Mouse (Mus musculus) midbrain, embryonic 15.5 days (tissue): ENCODE data around the gene Dbi. TPM values are rescaled to one million over a fixed set of nuclear protein-coding genes. Genes with fewer than 3 reads are reported as not detected.
A peak's percentile ranks its signal among the peaks of the same experiment; 100 is the strongest.

Experiments
- ATAC-seq: fragments of 200-750 bp; cut with Nextera tagmentation; replicated peaks from 2 replicates; pipeline ENCODE4 v1.8.0; 2017; ENCODE audit warnings: moderate TSS enrichment
- H3K27ac ChIP-seq: fragments of 300-500 bp; sonication (generic); 2 replicates; pipeline ENCODE4 v1.5.1; 2015; ENCODE audit warnings: mild to moderate bottlenecking, inconsistent platforms
- H3K27me3 ChIP-seq: fragments of 300-500 bp; sonication (generic); replicated peaks from 2 replicates; pipeline ENCODE4 v1.6.1; 2015; ENCODE audit warnings: inconsistent platforms
- H3K36me3 ChIP-seq: fragments of 300-500 bp; sonication (generic); replicated peaks from 2 replicates; pipeline ENCODE4 v1.6.1; 2015; ENCODE audit warnings: inconsistent platforms
- H3K4me1 ChIP-seq: fragments of 300-500 bp; sonication (generic); 2 replicates; pipeline ENCODE4 v1.6.1; 2015; ENCODE audit warnings: inconsistent platforms
- H3K4me2 ChIP-seq: fragments of 300-500 bp; sonication (generic); 2 replicates; pipeline ENCODE4 v1.6.1; 2015; ENCODE audit warnings: inconsistent platforms, mild to moderate bottlenecking, moderate library complexity
- H3K4me3 ChIP-seq: fragments of 300-500 bp; sonication (generic); 2 replicates; pipeline ENCODE4 v1.5.1; 2015; ENCODE audit warnings: mild to moderate bottlenecking, inconsistent platforms
- H3K9ac ChIP-seq: fragments of 300-500 bp; sonication (generic); 2 replicates; pipeline ENCODE4 v1.6.1; 2015; ENCODE audit warnings: mild to moderate bottlenecking, inconsistent platforms
- H3K9me3 ChIP-seq: fragments of 300-500 bp; sonication (generic); 2 replicates; pipeline ENCODE4 v1.6.1; 2016; ENCODE audit warnings: inconsistent platforms
- whole genome bisulfite sequencing: fragments of 180-500 bp; shearing (Covaris S2); methylation state at CpG from one replicate; pipeline ENCODE4 v1.1.7; 2015; ENCODE audit warnings: mixed read lengths; 5-methylcytosine and 5-hydroxymethylcytosine counted together
- polyA plus RNA-seq: library from polyadenylated mRNA; unstranded; fragments of >200 nt; fragmentation: Nextera tagmentation; extraction: Ambion mirVana; gene quantifications from 2 replicates; pipeline ENCODE4 v1.2.1, GENCODE M21; 2015

Dbi gene
- polyA plus RNA-seq, 1 experiment from 2014 or later: 798 TPM

- H3K9ac ChIP-seq: no peak overlapping the region
- H3K27me3 ChIP-seq: no peaks in the 10 kb centered on the region
- H3K4me3 ChIP-seq: no peak overlapping the region
- H3K36me3 ChIP-seq: no peaks in the 10 kb centered on the region
- WGBS: 91% methylated on average over 9 of the region's 9 CpGs
- H3K4me2 ChIP-seq: no peak overlapping the region
- no peaks in the 10 kb centered on the region for H3K9me3 ChIP-seq
- no peak overlapping the region for H3K27ac ChIP-seq
- H3K4me1 ChIP-seq: no peaks in the 10 kb centered on the region
- no peak for ATAC-seq
Observed at GRCm38 (mm10) chr1:120140144-120140693, 19.3 kb upstream of the Dbi start.

- H3K4me1 ChIP-seq: no peaks in the 10 kb centered on the region
- H3K9me3 ChIP-seq: no peaks in the 10 kb centered on the region
- WGBS: 19% methylated on average over 7 of the region's 7 CpGs
- no peak overlapping the region for H3K9ac ChIP-seq
- ATAC-seq: peak; percentile 66; the same call in 1 of the 2 replicates
- H3K4me3 ChIP-seq: no peak overlapping the region
- H3K27me3 ChIP-seq: no peaks in the 10 kb centered on the region
- H3K27ac ChIP-seq: no peak overlapping the region
- H3K36me3 ChIP-seq: no peaks in the 10 kb centered on the region
- H3K4me2 ChIP-seq: no peak overlapping the region
Observed at GRCm38 (mm10) chr1:120138923-120139540, 18.2 kb upstream of the Dbi start.

GRCm38 (mm10) chr1:120135934-120136786, 15.3 kb upstream of the Dbi start:
- no peak overlapping the region for H3K4me3 ChIP-seq
- no peaks in the 10 kb centered on the region for H3K27me3 ChIP-seq
- no peak overlapping the region for H3K9ac ChIP-seq
- no peaks in the 10 kb centered on the region for H3K4me1 ChIP-seq
- H3K4me2 ChIP-seq: no peak overlapping the region
- no peak overlapping the region for H3K27ac ChIP-seq
- WGBS: 82% methylated on average over 7 of the region's 7 CpGs
- H3K9me3 ChIP-seq: no peaks in the 10 kb centered on the region
- no peak for ATAC-seq
- 0 out of 2 replicates have a peak, but pooled peaks cover 2% of the 10 kb centered on the region for H3K36me3 ChIP-seq

- no peak for ATAC-seq
- Histone ChIP-seq H3K9ac (no peak overlapping the region), H3K9me3 (no peaks in the 10 kb centered on the region), H3K4me2 (no peak overlapping the region), H3K4me1 (no peaks in the 10 kb centered on the region), H3K27me3 (no peaks in the 10 kb centered on the region), H3K27ac (no peak overlapping the region), H3K4me3 (no peak overlapping the region), H3K36me3 (0 out of 2 replicates have a peak, but pooled peaks cover 2% of the 10 kb centered on the region)
- 91% methylated on average over 1 of the region's 1 CpGs for WGBS
Observed at GRCm38 (mm10) chr1:120132376-120132775, 11.5 kb upstream of the Dbi start.

GRCm38 (mm10) chr1:120126318-120126717, 5.4 kb upstream of the Dbi start:
- Histone ChIP-seq H3K4me2 (no peak overlapping the region), H3K4me3 (no peak overlapping the region), H3K27ac (no peak overlapping the region), H3K4me1 (peaks cover 8% of the 10 kb centered on the region), H3K9me3 (no peaks in the 10 kb centered on the region), H3K36me3 (no peaks in the 10 kb centered on the region), H3K9ac (no peak overlapping the region), H3K27me3 (no peaks in the 10 kb centered on the region)
- ATAC-seq: no peak
- 75% methylated on average over 9 of the region's 9 CpGs for WGBS

- peaks cover 9% of the 10 kb centered on the region for H3K4me1 ChIP-seq
- no peak for ATAC-seq
- WGBS: 82% methylated on average over 6 of the region's 6 CpGs
Observed at GRCm38 (mm10) chr1:120125471-120125870, 4.6 kb upstream of the Dbi start.

GRCm38 (mm10) chr1:120124839-120125238, 4.0 kb upstream of the Dbi start:
- 83% methylated on average over 4 of the region's 4 CpGs for WGBS
- no peaks in the 10 kb centered on the region for H3K27me3 ChIP-seq
- H3K36me3 ChIP-seq: no peaks in the 10 kb centered on the region
- ATAC-seq: no peak
- no peak overlapping the region for H3K4me3 ChIP-seq
- H3K9me3 ChIP-seq: no peaks in the 10 kb centered on the region
- H3K4me1 ChIP-seq: peaks cover 15% of the 10 kb centered on the region
- no peak overlapping the region for H3K27ac ChIP-seq
- no peak overlapping the region for H3K9ac ChIP-seq
- no peak overlapping the region for H3K4me2 ChIP-seq

More at GRCm38 (mm10) chr1:120125471-120125870, 4.6 kb upstream of the Dbi start:
- Histone ChIP-seq H3K4me2 (no peak overlapping the region), H3K27ac (no peak overlapping the region), H3K4me3 (no peak overlapping the region), H3K36me3 (no peaks in the 10 kb centered on the region), H3K9ac (no peak overlapping the region), H3K9me3 (no peaks in the 10 kb centered on the region), H3K27me3 (no peaks in the 10 kb centered on the region)

- H3K9ac ChIP-seq: no peak overlapping the region
- ATAC-seq: no peak
Observed at GRCm38 (mm10) chr1:120122634-120123383, 1.9 kb upstream of the Dbi start.

GRCm38 (mm10) chr1:120121930-120122530, 1.2 kb upstream of the Dbi start:
- peak overlapping the region; percentile 77 for H3K4me2 ChIP-seq
- peak overlapping the region; percentile 65 for H3K4me3 ChIP-seq
- peak overlapping the region; percentile 58; the same call in 1 of the 2 replicates for H3K9ac ChIP-seq
- no peaks in the 10 kb centered on the region for H3K27me3 ChIP-seq
- no peak for ATAC-seq
- 92% methylated on average over 9 of the region's 9 CpGs for WGBS
- H3K36me3 ChIP-seq: no peaks in the 10 kb centered on the region
- H3K27ac ChIP-seq: peak overlapping the region; percentile 90
- H3K9me3 ChIP-seq: no peaks in the 10 kb centered on the region
- H3K4me1 ChIP-seq: peaks cover 21% of the 10 kb centered on the region

More at GRCm38 (mm10) chr1:120122634-120123383, 1.9 kb upstream of the Dbi start:
- H3K4me2 ChIP-seq: no peak overlapping the region
- no peaks in the 10 kb centered on the region for H3K9me3 ChIP-seq
- H3K27me3 ChIP-seq: no peaks in the 10 kb centered on the region
- peaks cover 21% of the 10 kb centered on the region for H3K4me1 ChIP-seq
- no peaks in the 10 kb centered on the region for H3K36me3 ChIP-seq
- H3K4me3 ChIP-seq: no peak overlapping the region
- H3K27ac ChIP-seq: no peak overlapping the region
- 96% methylated on average over 8 of the region's 8 CpGs for WGBS

- WGBS: 4% methylated on average over 24 of the region's 24 CpGs
- Histone ChIP-seq H3K9me3 (no peaks in the 10 kb centered on the region), H3K9ac (peak overlapping the region; percentile 65), H3K4me3 (peak overlapping the region; percentile 65), H3K27me3 (no peaks in the 10 kb centered on the region), H3K4me2 (peak overlapping the region; percentile 77), H3K36me3 (peaks cover 3% of the 10 kb centered on the region; the same call in 1 of the 2 replicates), H3K4me1 (peaks cover 21% of the 10 kb centered on the region), H3K27ac (peak overlapping the region; percentile 90)
- ATAC-seq: peak; percentile 67
Observed at GRCm38 (mm10) chr1:120120141-120120968, 523 bp downstream of the Dbi start.

- Histone ChIP-seq H3K9me3 (no peaks in the 10 kb centered on the region), H3K36me3 (peaks cover 13% of the 10 kb centered on the region; the same call in 1 of the 2 replicates), H3K4me1 (peaks cover 21% of the 10 kb centered on the region), H3K4me2 (peak overlapping the region; percentile 77), H3K9ac (peak overlapping the region; percentile 20), H3K4me3 (peak overlapping the region; percentile 65), H3K27ac (no peak overlapping the region), H3K27me3 (no peaks in the 10 kb centered on the region)
- ATAC-seq: no peak
- WGBS: 88% methylated on average over 4 of the region's 4 CpGs
Observed at GRCm38 (mm10) chr1:120119389-120119788, 1.5 kb downstream of the Dbi start.
